Mouse (Mus musculus): ENCODE results near the gene Wdr4.

GRCm38 (mm10) chr17:31453476-31453875 is 66.3 kb downstream of the Wdr4 start:
- TF ChIP-seq CTCF (IDR thresholded peaks at IDR 0.05; ENCODE audit: low read depth, low read length) (no peak), POLR2A (IDR thresholded peaks at IDR 0.05; ENCODE audit: borderline replicate concordance, low read depth, low read length) (no peak)
